ENCODE assay signal across 9 mouse cellular contexts in genomic region chr11:84661981-84662380, GRCm38 (mm10).
DNase-seq lines count a peak whose midpoint lies in the region; ATAC-seq and TF ChIP-seq lines count a peak whose summit lies in the region.
"Had no signal": no experiment of that assay in that cellular context is flagged by ENCODE, and none has a peak within 500 bp of the region (broad histone marks: within the 10 kb centered on the region; RNA-seq: fewer than 3 reads in every experiment).

No protein-coding gene starts in this region.

- H3K27ac ChIP-seq in hindbrain, embryonic 14.5 days, result no peak overlapping the region
- no peak overlapping the region for H3K27ac ChIP-seq in hindbrain, embryonic 13.5 days
- no peak overlapping the region for H3K27ac ChIP-seq in MEL (ENCODE audit: control insufficient read depth, low read depth, low read length)
- H3K27ac ChIP-seq: limb, embryonic 13.5 days had no signal

- TF ChIP-seq EP300 in MEL (IDR thresholded peaks at IDR 0.05; ENCODE audit: low read depth in 1 of 2, low read length in 2 of 2), result no peak

- H3K4me2 ChIP-seq in hindbrain, embryonic 14.5 days (replicated peaks), result no peak overlapping the region
- H3K4me2 ChIP-seq in hindbrain, embryonic 13.5 days, result no peak overlapping the region
- H3K4me2 ChIP-seq: limb, embryonic 13.5 days had no signal

- 11% methylated on average over 7 of the region's 7 CpGs for WGBS in hindbrain, embryonic 14.5 days
- whole genome bisulfite sequencing in hindbrain, embryonic 13.5 days, result 17% methylated on average over 7 of the region's 7 CpGs
- WGBS in lung, adult 2 months, result 11% methylated on average over 7 of the region's 7 CpGs

- H3K27me3 ChIP-seq in hindbrain, embryonic 14.5 days (ENCODE audit: control insufficient read depth, insufficient read depth, low read length), result no peaks in the 10 kb centered on the region
- peaks cover 27% of the 10 kb centered on the region for H3K27me3 ChIP-seq in hindbrain, embryonic 13.5 days
- H3K27me3 ChIP-seq in MEL (ENCODE audit: control insufficient read depth in 1 of 2, insufficient read depth in 2 of 2, low read length in 2 of 2), result peaks cover 0 to 1% of the 10 kb centered on the region in 2 experiments; a peak in 2 of 4 replicates
- H3K27me3 ChIP-seq: limb, embryonic 13.5 days had no signal

- no peaks in the 10 kb centered on the region for H3K36me3 ChIP-seq in hindbrain, embryonic 14.5 days (replicated peaks; ENCODE audit: control insufficient read depth, insufficient read depth)
- no peaks in the 10 kb centered on the region for H3K36me3 ChIP-seq in hindbrain, embryonic 13.5 days
- no peaks in the 10 kb centered on the region for H3K36me3 ChIP-seq in MEL (ENCODE audit: control insufficient read depth in 1 of 2, insufficient read depth in 2 of 2, low read length in 2 of 2)
- H3K36me3 ChIP-seq: limb, embryonic 13.5 days had no signal

- TF ChIP-seq POLR2A in MEL (IDR thresholded peaks at IDR 0.05; ENCODE audit: control insufficient read depth in 1 of 2, insufficient read depth in 1 of 2, low read depth in 1 of 2, low read length in 2 of 2, poor library complexity in 1 of 2), result no peak
- no peak for TF ChIP-seq POLR2A in lung, adult 2 months (IDR thresholded peaks at IDR 0.05; ENCODE audit: borderline replicate concordance, extremely low read depth, low read depth, low read length)

- DNase-seq in hindbrain, embryonic 14.5 days (ENCODE audit: low spot score), result peak; percentile 52
- peak; percentile 70 for DNase-seq in MEL (ENCODE audit: low read depth, low spot score)
- DNase-seq in lung, adult 2 months, result peak; percentile 11
- no peak for DNase-seq in frontal cortex, adult 2 months (ENCODE audit: extremely low spot score in 1 of 2, low spot score in 1 of 2)
- no peak for DNase-seq in frontal cortex, postnatal 25 days (ENCODE audit: low spot score in 2 of 2)
- DNase-seq in right cerebral cortex, postnatal 36 days (ENCODE audit: low spot score in 2 of 2), result no peak

- no peak for TF ChIP-seq RAD21 in MEL (IDR thresholded peaks at IDR 0.05; ENCODE audit: low read depth, low read length)

- H3K79me2 ChIP-seq in MEL (ENCODE audit: control insufficient read depth, insufficient read depth, low read length, poor library complexity), result no peaks in the 10 kb centered on the region

- no peak overlapping the region for H3K4me3 ChIP-seq in hindbrain, embryonic 14.5 days (replicated peaks; ENCODE audit: low read length)
- no peak overlapping the region for H3K4me3 ChIP-seq in hindbrain, embryonic 13.5 days
- no peak overlapping the region for H3K4me3 ChIP-seq in MEL (ENCODE audit: control insufficient read depth in 1 of 2, insufficient read depth in 1 of 2, low read depth in 2 of 2, low read length in 2 of 2)
- no peak overlapping the region for H3K4me3 ChIP-seq in lung, adult 2 months (replicated peaks; ENCODE audit: extremely low read depth, low read depth, low read length)
- H3K4me3 ChIP-seq: limb, embryonic 13.5 days had no signal

- no peak for ATAC-seq in hindbrain, embryonic 14.5 days (ENCODE audit: low FRiP score)
- ATAC-seq in hindbrain, embryonic 13.5 days (ENCODE audit: low FRiP score), result no peak
- ATAC-seq in common myeloid progenitor, adult 5-6 weeks (replicated peaks; ENCODE audit: low read depth, poor library complexity, severe bottlenecking), result 0 out of 2 replicates have a peak, but pooled peaks have one; percentile 32

- TF ChIP-seq CTCF in MEL (IDR thresholded peaks at IDR 0.05 in 2 of 3, conservative IDR thresholded peaks at IDR 0.05 in 1 of 3; ENCODE audit: control insufficient read depth in 1 of 3, insufficient read depth in 1 of 3, low read depth in 2 of 3, low read length in 3 of 3, poor library complexity in 1 of 3, severe bottlenecking in 1 of 3), result no peak
- TF ChIP-seq CTCF in lung, adult 2 months (IDR thresholded peaks at IDR 0.05; ENCODE audit: insufficient read depth, low read length), result no peak

- 0 out of 2 replicates have a peak, but pooled peaks cover 5% of the 10 kb centered on the region for H3K4me1 ChIP-seq in hindbrain, embryonic 14.5 days (replicated peaks; ENCODE audit: control insufficient read depth, insufficient read depth, low read length)
- H3K4me1 ChIP-seq in hindbrain, embryonic 13.5 days (replicated peaks), result peaks cover 25% of the 10 kb centered on the region
- H3K4me1 ChIP-seq in MEL (ENCODE audit: control insufficient read depth in 1 of 2, insufficient read depth in 2 of 2, low read length in 2 of 2), result no peaks in the 10 kb centered on the region
- H3K4me1 ChIP-seq in lung, adult 2 months (ENCODE audit: control insufficient read depth, insufficient read depth, low read length), result no peaks in the 10 kb centered on the region

- H3K9ac ChIP-seq in hindbrain, embryonic 14.5 days, result no peak overlapping the region
- no peak overlapping the region for H3K9ac ChIP-seq in hindbrain, embryonic 13.5 days
- H3K9ac ChIP-seq in MEL (ENCODE audit: control insufficient read depth, low read depth, low read length, poor library complexity, severe bottlenecking), result no peak overlapping the region
- H3K9ac ChIP-seq: limb, embryonic 13.5 days had no signal

- H3K9me3 ChIP-seq in hindbrain, embryonic 14.5 days (ENCODE audit: control insufficient read depth, low read length), result no peaks in the 10 kb centered on the region
- no peaks in the 10 kb centered on the region for H3K9me3 ChIP-seq in hindbrain, embryonic 13.5 days
- H3K9me3 ChIP-seq in MEL (replicated peaks; ENCODE audit: insufficient read depth, low read length), result no peaks in the 10 kb centered on the region
- H3K9me3 ChIP-seq: limb, embryonic 13.5 days had no signal

TF ChIP-seq in MEL, 35 proteins besides CTCF, POLR2A, EP300 and RAD21:
- no peak for TF ChIP-seq GATA1 (IDR thresholded peaks at IDR 0.05; ENCODE audit: low read depth, low read length)
- TF ChIP-seq SIN3A (IDR thresholded peaks at IDR 0.05; ENCODE audit: low read length), result peak; percentile 48
- TF ChIP-seq POLR2AphosphoS2 (IDR thresholded peaks at IDR 0.05; ENCODE audit: low read length), result no peak

Comparison
In these comparisons a context has a peak if more than half of its experiments do, and no peak if none do; other contexts are left out.
1. DNase-seq: peak in hindbrain, embryonic 14.5 days (single experiment), MEL (single experiment) and lung, adult 2 months (single experiment); none in frontal cortex, adult 2 months (0 of 2), frontal cortex, postnatal 25 days (0 of 2) and right cerebral cortex, postnatal 36 days (0 of 2).